ENCODE assay signal across 21 mouse cellular contexts in genomic region chr1:40727404-40727803, GRCm38 (mm10). TPM values are rescaled to one million over a fixed set of nuclear protein-coding genes. Genes with fewer than 3 reads are reported as not detected.
A peak's percentile ranks its signal among the peaks of the same experiment; 100 is the strongest.
DNase-seq lines count a peak whose midpoint lies in the region; TF ChIP-seq lines count a peak whose summit lies in the region.
"Had no signal": no experiment of that assay in that cellular context is flagged by ENCODE, and none has a peak within 500 bp of the region (broad histone marks: within the 10 kb centered on the region; RNA-seq: fewer than 3 reads in every experiment).

No protein-coding gene starts in this region.

- no peak overlapping the region for H3K4me3 ChIP-seq in gastrocnemius, adult 2 months
- H3K4me3 ChIP-seq in kidney, adult 2 months (ENCODE audit: insufficient read depth, low read depth, low read length), result no peak overlapping the region
- H3K4me3 ChIP-seq: embryonic facial prominence, embryonic 10.5 days; embryonic facial prominence, embryonic 12.5 days; forebrain, embryonic 13.5 days; forebrain, embryonic 15.5 days had no signal

- no peak for TF ChIP-seq POLR2A in kidney, adult 2 months (IDR thresholded peaks at IDR 0.05; ENCODE audit: low read depth, low read length)

- H3K27me3 ChIP-seq in kidney, adult 2 months (replicated peaks; ENCODE audit: control insufficient read depth, insufficient read depth, low read length), result no peaks in the 10 kb centered on the region
- H3K27me3 ChIP-seq: embryonic facial prominence, embryonic 12.5 days; forebrain, embryonic 13.5 days; forebrain, embryonic 15.5 days had no signal

- peak; percentile 58 for DNase-seq in gastrocnemius, adult 2 months
- DNase-seq in gastrocnemius, postnatal 14 days, result no peak
- DNase-seq in kidney, adult 2 months, result peak; percentile 33
- no peak for DNase-seq in kidney, postnatal 10 days
- peak; percentile 70 for DNase-seq in skeletal muscle tissue, adult 2 months (ENCODE audit: low read depth, low spot score)
- DNase-seq in embryo, embryonic 10.5 days (ENCODE audit: low spot score), result no peak
- DNase-seq: adrenal gland, adult 2 months; adrenal gland, postnatal 10 days; adrenal gland, postnatal 25 days; cerebellum, adult 11 months; cerebellum, adult 18-20 months; cerebellum, adult 8-10 months; cerebellum, adult 9-11 months; cerebellum, postnatal 14 days; cerebellum, postnatal 36 days had no signal

- intact Hi-C loops in gastrocnemius, adult 2 months (cut with DNase I), result loop anchor here (5.0 kb wide), 1 partner anchor 40 kb away; no protein-coding TSS in a partner anchor
- intact Hi-C loops in gastrocnemius, postnatal 14 days (cut with DNase I; ENCODE audit: low total_unique reads), result no loop called here

- H3K4me1 ChIP-seq in kidney, adult 2 months (ENCODE audit: control insufficient read depth, insufficient read depth, low read length), result peaks cover 4% of the 10 kb centered on the region; the same call in 1 of the 2 replicates
- H3K4me1 ChIP-seq: embryonic facial prominence, embryonic 10.5 days; embryonic facial prominence, embryonic 12.5 days; forebrain, embryonic 13.5 days; forebrain, embryonic 15.5 days had no signal

- H3K27ac ChIP-seq in gastrocnemius, adult 2 months, result peak overlapping the region; percentile 87
- H3K27ac ChIP-seq in kidney, adult 2 months (ENCODE audit: insufficient read depth, low read depth, low read length), result no peak overlapping the region
- H3K27ac ChIP-seq: embryonic facial prominence, embryonic 10.5 days; embryonic facial prominence, embryonic 12.5 days; forebrain, embryonic 13.5 days; forebrain, embryonic 15.5 days had no signal

- TF ChIP-seq CTCF in gastrocnemius, adult 2 months (IDR thresholded peaks at IDR 0.05), result no peak
- no peak for TF ChIP-seq CTCF in kidney, adult 2 months (conservative IDR thresholded peaks at IDR 0.05; ENCODE audit: insufficient read depth, insufficient read length, low read depth, low read length)

- 57% methylated on average over 7 of the region's 7 CpGs for WGBS in kidney, adult 2 months

- H3K36me3 ChIP-seq in kidney, adult 2 months (ENCODE audit: control insufficient read depth, insufficient read depth, low read length), result no peaks in the 10 kb centered on the region
- H3K36me3 ChIP-seq: embryonic facial prominence, embryonic 10.5 days; embryonic facial prominence, embryonic 12.5 days; forebrain, embryonic 15.5 days had no signal

RNA-seq across cellular contexts. Expression of gene Slc9a2, which starts 47.0 kb away (rescaled TPM):
- 10 to 100 TPM; 16.6 to 30.1 TPM for total RNA-seq in gastrocnemius, adult 2 months (2021)
- total RNA-seq in gastrocnemius, postnatal 14 days (2021), result 10 to 100 TPM; 19.5 to 20.8 TPM
- polyA plus RNA-seq in kidney, adult 2 months (2012; rRNA removed), result 14.5 and 23.7 TPM in 2 replicates
- total RNA-seq: MEL had no signal
- polyA plus RNA-seq: embryonic facial prominence, embryonic 10.5 days; forebrain, embryonic 11.5 days had no signal

Comparison
In these comparisons a context has a peak if more than half of its experiments do, and no peak if none do; other contexts are left out.
1. DNase-seq: peak in gastrocnemius, adult 2 months (single experiment), kidney, adult 2 months (single experiment) and skeletal muscle tissue, adult 2 months (single experiment); none in gastrocnemius, postnatal 14 days (single experiment), kidney, postnatal 10 days (single experiment) and embryo, embryonic 10.5 days (single experiment).